Mouse (Mus musculus) forebrain, embryonic 16.5 days (tissue): ENCODE measurements at regions not wholly inside any gene's neighbourhood (a gene's known extent, or its start where the extent isn't known, plus 50 kb on each side); places are given as distances from the start of the nearest gene placed in this dataset.

Experiments used
- ATAC-seq: fragments of 200-750 bp; cut with Nextera tagmentation; 2 replicates; pipeline ENCODE4 v1.8.0; 2017; ENCODE audit warnings: mild to moderate bottlenecking, moderate library complexity
- H3K27ac ChIP-seq: fragments of 300-500 bp; sonication (generic); 2 replicates; pipeline ENCODE4 v1.5.1; 2014; ENCODE audit warnings: low read length, control low read depth
- H3K27me3 ChIP-seq: fragments of 300-500 bp; sonication (generic); replicated peaks from 2 replicates; pipeline ENCODE4 v1.6.1; 2014; ENCODE audit warnings: low read length; ENCODE audit not compliant: control insufficient read depth, insufficient read depth
- H3K36me3 ChIP-seq: fragments of 300-500 bp; sonication (generic); 2 replicates; pipeline ENCODE4 v1.6.1; 2014; ENCODE audit not compliant: control insufficient read depth, insufficient read depth
- H3K4me1 ChIP-seq: fragments of 300-500 bp; sonication (generic); replicated peaks from 2 replicates; pipeline ENCODE4 v1.6.1; 2014; ENCODE audit warnings: low read length; ENCODE audit not compliant: control insufficient read depth, insufficient read depth
- H3K4me2 ChIP-seq: fragments of 300-500 bp; sonication (generic); 2 replicates; pipeline ENCODE4 v1.6.1; 2014; ENCODE audit warnings: mild to moderate bottlenecking, low read length, control low read depth
- H3K4me3 ChIP-seq: fragments of 300-500 bp; sonication (generic); replicated peaks from 2 replicates; pipeline ENCODE4 v1.5.1; 2014; ENCODE audit warnings: mild to moderate bottlenecking, low read length, control low read depth
- H3K9ac ChIP-seq: fragments of 300-500 bp; sonication (generic); replicated peaks from 2 replicates; pipeline ENCODE4 v1.6.1; 2014; ENCODE audit warnings: low read depth, low read length, control low read depth
- H3K9me3 ChIP-seq: fragments of 300-500 bp; sonication (generic); 2 replicates; pipeline ENCODE4 v1.6.1; 2016; ENCODE audit warnings: low read length; ENCODE audit not compliant: control insufficient read depth
- WGBS: fragments of 180-500 bp; shearing (Covaris S2); extraction: QIAGEN DNeasy Blood & Tissue Kit; methylation state at CpG from one replicate; pipeline ENCODE4 v1.1.7; 2014; 5-methylcytosine and 5-hydroxymethylcytosine counted together

- Histone ChIP-seq H3K27ac (no peak overlapping the region), H3K27me3 (no peaks in the 10 kb centered on the region), H3K9ac (no peak overlapping the region), H3K4me1 (no peaks in the 10 kb centered on the region), H3K36me3 (no peaks in the 10 kb centered on the region), H3K4me2 (no peak overlapping the region), H3K9me3 (no peaks in the 10 kb centered on the region), H3K4me3 (no peak overlapping the region)
- 26% methylated on average over 3 of the region's 3 CpGs for WGBS
- peak; percentile 31; the same call in 1 of the 2 replicates for ATAC-seq
These were observed 241.2 kb downstream of the Otol1 start for GRCm38 (mm10) chr3:70248655-70249054.

GRCm38 (mm10) chr3:70249922-70250321 is 242.5 kb downstream of the Otol1 start:
- ATAC-seq: no peak
- Histone ChIP-seq H3K4me3 (no peak overlapping the region), H3K9me3 (no peaks in the 10 kb centered on the region), H3K4me1 (no peaks in the 10 kb centered on the region), H3K4me2 (no peak overlapping the region), H3K27me3 (no peaks in the 10 kb centered on the region), H3K27ac (no peak overlapping the region), H3K9ac (no peak overlapping the region), H3K36me3 (no peaks in the 10 kb centered on the region)
- WGBS: 79% methylated on average over 4 of the region's 4 CpGs

- WGBS: 50% methylated on average over 7 of the region's 7 CpGs
These were observed 243.3 kb downstream of the Otol1 start for GRCm38 (mm10) chr3:70250733-70251132.

GRCm38 (mm10) chr3:70263318-70263717 is 255.9 kb downstream of the Otol1 start:
- Histone ChIP-seq H3K4me1 (no peaks in the 10 kb centered on the region), H3K27me3 (no peaks in the 10 kb centered on the region), H3K4me2 (no peak overlapping the region), H3K36me3 (no peaks in the 10 kb centered on the region), H3K27ac (no peak overlapping the region), H3K9me3 (no peaks in the 10 kb centered on the region), H3K4me3 (no peak overlapping the region), H3K9ac (no peak overlapping the region)
- ATAC-seq: 0 out of 2 replicates have a peak, but pooled peaks have one; percentile 49
- 7% methylated on average over 3 of the region's 3 CpGs for WGBS

More at GRCm38 (mm10) chr3:70250733-70251132, 243.3 kb downstream of the Otol1 start:
- no peaks in the 10 kb centered on the region for H3K4me1 ChIP-seq
- H3K4me3 ChIP-seq: no peak overlapping the region
- no peaks in the 10 kb centered on the region for H3K9me3 ChIP-seq
- peak; percentile 43; the same call in 1 of the 2 replicates for ATAC-seq
- H3K27ac ChIP-seq: no peak overlapping the region
- H3K4me2 ChIP-seq: no peak overlapping the region
- no peak overlapping the region for H3K9ac ChIP-seq
- H3K27me3 ChIP-seq: no peaks in the 10 kb centered on the region
- no peaks in the 10 kb centered on the region for H3K36me3 ChIP-seq

GRCm38 (mm10) chr3:70288590-70289388 is 281.4 kb downstream of the Otol1 start:
- Histone ChIP-seq H3K4me3 (no peak overlapping the region), H3K9ac (no peak overlapping the region), H3K9me3 (no peaks in the 10 kb centered on the region), H3K27me3 (no peaks in the 10 kb centered on the region), H3K4me1 (no peaks in the 10 kb centered on the region), H3K4me2 (no peak overlapping the region), H3K27ac (no peak overlapping the region), H3K36me3 (no peaks in the 10 kb centered on the region)
- 47% methylated on average over 7 of the region's 7 CpGs for WGBS
- no peak for ATAC-seq

GRCm38 (mm10) chr3:70307556-70307955 is 300.1 kb downstream of the Otol1 start:
- Histone ChIP-seq H3K36me3 (no peaks in the 10 kb centered on the region), H3K27ac (peak overlapping the region; percentile 55), H3K9ac (no peak overlapping the region), H3K4me1 (peaks cover 6% of the 10 kb centered on the region; the same call in 1 of the 2 replicates), H3K9me3 (no peaks in the 10 kb centered on the region), H3K27me3 (no peaks in the 10 kb centered on the region), H3K4me2 (no peak overlapping the region), H3K4me3 (no peak overlapping the region)
- WGBS: 57% methylated on average over 1 of the region's 1 CpGs
- peak; percentile 88 for ATAC-seq

- Histone ChIP-seq H3K27ac (peak overlapping the region; percentile 55), H3K36me3 (no peaks in the 10 kb centered on the region), H3K4me1 (peaks cover 6% of the 10 kb centered on the region; the same call in 1 of the 2 replicates), H3K9ac (no peak overlapping the region), H3K9me3 (no peaks in the 10 kb centered on the region), H3K4me3 (no peak overlapping the region), H3K27me3 (no peaks in the 10 kb centered on the region), H3K4me2 (no peak overlapping the region)
- 59% methylated on average over 3 of the region's 3 CpGs for WGBS
- peak; percentile 54 for ATAC-seq
These were observed 300.6 kb downstream of the Otol1 start for GRCm38 (mm10) chr3:70308061-70308461.

GRCm38 (mm10) chr3:70309304-70309703 is 301.9 kb downstream of the Otol1 start:
- Histone ChIP-seq H3K4me3 (no peak overlapping the region), H3K27ac (no peak overlapping the region; the same call in 1 of the 2 replicates), H3K9me3 (no peaks in the 10 kb centered on the region), H3K9ac (no peak overlapping the region), H3K27me3 (no peaks in the 10 kb centered on the region), H3K4me2 (no peak overlapping the region), H3K4me1 (peaks cover 6% of the 10 kb centered on the region; the same call in 1 of the 2 replicates), H3K36me3 (no peaks in the 10 kb centered on the region)
- peak; percentile 90 for ATAC-seq
- 67% methylated on average over 4 of the region's 4 CpGs for WGBS

- no peak overlapping the region for H3K4me2 ChIP-seq
- no peak overlapping the region for H3K27ac ChIP-seq
- no peaks in the 10 kb centered on the region for H3K36me3 ChIP-seq
- ATAC-seq: no peak
- H3K27me3 ChIP-seq: no peaks in the 10 kb centered on the region
- H3K4me1 ChIP-seq: peaks cover 6% of the 10 kb centered on the region; the same call in 1 of the 2 replicates
- H3K9ac ChIP-seq: no peak overlapping the region
- no peaks in the 10 kb centered on the region for H3K9me3 ChIP-seq
- H3K4me3 ChIP-seq: no peak overlapping the region
These were observed 303.6 kb downstream of the Otol1 start for GRCm38 (mm10) chr3:70311055-70311454.
